Mouse (Mus musculus) liver, embryonic 15.5 days (tissue): ENCODE data around the gene Slc9a8. TPM values are rescaled to one million over a fixed set of nuclear protein-coding genes. Genes with fewer than 3 reads are reported as not detected.
A peak's percentile ranks its signal among the peaks of the same experiment; 100 is the strongest.

Experiments
- ATAC-seq: fragments of 200-750 bp; cut with Nextera tagmentation; 2 replicates; pipeline ENCODE4 v1.8.0; 2017; ENCODE audit warnings: moderate number of reproducible peaks, mild to moderate bottlenecking, moderate library complexity; ENCODE audit not compliant: insufficient read depth
- H3K27ac ChIP-seq: fragments of 300-500 bp; sonication (generic); replicated peaks from 2 replicates; pipeline ENCODE4 v1.5.1; 2015; ENCODE audit warnings: mild to moderate bottlenecking, inconsistent platforms
- H3K27me3 ChIP-seq: fragments of 300-500 bp; sonication (generic); 2 replicates; pipeline ENCODE4 v1.6.1; 2015; ENCODE audit warnings: mild to moderate bottlenecking, inconsistent platforms
- H3K36me3 ChIP-seq: fragments of 300-500 bp; sonication (generic); replicated peaks from 2 replicates; pipeline ENCODE4 v1.6.1; 2015; ENCODE audit warnings: moderate library complexity, mild to moderate bottlenecking, inconsistent platforms
- H3K4me1 ChIP-seq: fragments of 300-500 bp; sonication (generic); replicated peaks from 2 replicates; pipeline ENCODE4 v1.6.1; 2015; ENCODE audit warnings: inconsistent platforms
- H3K4me2 ChIP-seq: fragments of 300-500 bp; sonication (generic); 2 replicates; pipeline ENCODE4 v1.6.1; 2015; ENCODE audit warnings: moderate library complexity, mild to moderate bottlenecking, inconsistent platforms
- H3K4me3 ChIP-seq: fragments of 300-500 bp; sonication (generic); replicated peaks from 2 replicates; pipeline ENCODE4 v1.5.1; 2015; ENCODE audit warnings: mild to moderate bottlenecking, inconsistent platforms
- H3K9ac ChIP-seq: fragments of 300-500 bp; sonication (generic); 2 replicates; pipeline ENCODE4 v1.6.1; 2015; ENCODE audit warnings: moderate library complexity, mild to moderate bottlenecking, inconsistent platforms
- H3K9me3 ChIP-seq: fragments of 300-500 bp; sonication (generic); replicated peaks from 2 replicates; pipeline ENCODE4 v1.6.1; 2016; ENCODE audit warnings: inconsistent platforms
- whole genome bisulfite sequencing: fragments of 180-500 bp; shearing (Covaris S2); methylation state at CpG from one replicate; pipeline ENCODE4 v1.1.7; 2015; ENCODE audit warnings: mixed read lengths; ENCODE audit not compliant: insufficient replicate concordance; 5-methylcytosine and 5-hydroxymethylcytosine counted together
- polyA plus RNA-seq: library from polyadenylated mRNA; unstranded; fragments of >200 nt; fragmentation: Nextera tagmentation; extraction: Ambion mirVana; gene quantifications from 2 replicates; pipeline ENCODE4 v1.2.1, GENCODE M21; 2015

Slc9a8 gene
- polyA plus RNA-seq, 1 experiment from 2014 or later, result 12.7 TPM

DNA sequence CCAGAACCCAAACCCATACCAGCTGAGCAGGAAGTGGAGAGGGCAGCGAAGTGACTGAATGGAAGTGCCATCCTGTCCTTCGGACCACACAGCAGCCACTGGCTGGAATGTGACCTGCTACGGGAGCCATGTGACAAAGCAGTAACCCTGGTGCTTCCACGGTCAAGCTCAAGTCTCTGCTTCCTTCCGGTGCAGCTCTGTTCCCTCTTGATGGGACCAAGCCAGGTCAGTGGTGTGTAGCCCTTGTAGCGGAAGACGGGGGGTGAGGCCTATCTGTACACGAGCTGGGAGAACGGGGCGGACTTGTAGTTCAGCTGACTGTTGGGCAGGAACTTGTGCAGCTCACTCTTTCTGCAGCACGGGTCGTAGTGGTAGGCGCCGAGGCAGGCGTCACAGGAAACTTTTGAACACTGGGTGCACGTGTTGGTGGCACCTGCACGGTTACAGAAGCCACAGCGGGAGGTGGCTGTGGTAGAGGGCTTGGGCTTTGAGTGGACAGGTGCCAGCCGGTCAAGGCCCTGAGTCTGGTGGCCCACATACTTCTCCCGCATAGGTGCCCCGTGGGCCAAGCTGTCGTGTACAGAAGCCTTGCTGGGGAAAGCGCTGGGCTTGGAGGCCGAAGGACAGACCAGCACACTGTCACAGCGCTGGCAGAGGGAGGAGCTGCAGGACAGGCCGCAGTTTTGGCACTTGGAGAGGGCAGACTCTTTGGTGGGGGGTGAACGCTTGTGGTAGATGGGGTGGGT lies 61.7 kb downstream of the Slc9a8 start:
- Histone ChIP-seq H3K27me3 (no peaks in the 10 kb centered on the region), H3K36me3 (peaks cover 31% of the 10 kb centered on the region), H3K4me2 (no peak overlapping the region), H3K27ac (no peak overlapping the region), H3K4me1 (peaks cover 14% of the 10 kb centered on the region; the same call in 1 of the 2 replicates), H3K9me3 (no peaks in the 10 kb centered on the region), H3K9ac (no peak overlapping the region), H3K4me3 (no peak overlapping the region)
- WGBS, result 81% methylated on average over 27 of the region's 27 CpGs
- ATAC-seq, result 0 out of 2 replicates have a peak, but pooled peaks have one; percentile 8

DNA sequence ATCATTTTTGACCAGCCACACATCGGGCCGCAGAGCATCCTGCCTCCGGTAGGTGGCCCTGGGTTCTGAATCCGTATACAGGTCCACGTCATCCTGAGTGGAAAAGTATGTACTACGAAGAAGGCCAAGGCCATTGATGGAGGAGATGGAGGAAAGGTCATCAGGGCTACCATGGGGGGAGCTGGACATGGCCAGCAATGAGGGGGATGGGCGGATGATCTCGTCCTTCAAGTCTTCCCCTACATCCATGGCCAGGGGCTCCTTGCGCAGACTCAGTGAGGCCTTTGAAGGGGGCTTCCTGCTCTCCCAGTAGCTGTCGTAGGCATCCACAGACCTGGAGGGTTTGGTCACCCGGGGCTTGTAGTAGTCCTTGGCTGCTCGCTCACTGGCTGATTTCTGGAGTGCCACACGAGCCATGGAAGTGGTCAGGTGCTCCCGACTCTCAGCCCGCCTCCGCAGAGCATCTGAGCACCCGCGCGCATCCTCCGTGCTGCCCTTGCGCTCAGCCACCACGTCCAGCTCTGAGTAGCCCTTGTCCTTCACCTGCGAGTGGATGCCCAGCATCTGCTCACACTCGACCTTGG lies 62.4 kb downstream of the Slc9a8 start:
- H3K4me1 ChIP-seq, result peaks cover 18% of the 10 kb centered on the region; the same call in 1 of the 2 replicates

DNA sequence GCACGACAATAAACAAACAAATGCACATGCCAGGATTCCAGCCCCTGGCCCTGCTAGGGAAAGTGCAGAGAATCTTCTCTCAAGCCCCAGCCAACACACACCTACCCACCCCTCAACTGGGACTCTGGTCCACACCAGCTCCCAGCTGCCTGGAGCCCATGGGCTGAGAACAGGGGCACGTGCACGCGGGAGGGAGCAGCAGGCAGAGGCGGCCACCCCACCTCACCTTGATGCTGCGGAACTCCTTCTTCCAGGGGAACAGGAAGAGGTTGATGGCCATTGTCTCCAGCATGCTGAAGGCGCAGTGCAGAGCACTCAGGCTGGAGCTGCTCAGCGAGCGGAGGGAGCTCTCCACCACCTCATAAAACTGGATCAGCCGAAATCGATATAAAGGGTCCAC lies 63.4 kb downstream of the Slc9a8 start:
- Histone ChIP-seq H3K36me3 (peaks cover 35% of the 10 kb centered on the region), H3K4me3 (no peak overlapping the region), H3K9ac (no peak overlapping the region), H3K27me3 (no peaks in the 10 kb centered on the region), H3K4me1 (peaks cover 18% of the 10 kb centered on the region; the same call in 1 of the 2 replicates), H3K4me2 (no peak overlapping the region), H3K9me3 (no peaks in the 10 kb centered on the region), H3K27ac (no peak overlapping the region)
- WGBS, result 86% methylated on average over 11 of the region's 11 CpGs
- no peak for ATAC-seq

More for the DNA sequence above, 62.4 kb downstream of the Slc9a8 start:
- no peak for ATAC-seq
- 89% methylated on average over 24 of the region's 24 CpGs for WGBS
- Histone ChIP-seq H3K27ac (no peak overlapping the region), H3K9me3 (no peaks in the 10 kb centered on the region), H3K36me3 (peaks cover 35% of the 10 kb centered on the region), H3K27me3 (no peaks in the 10 kb centered on the region), H3K4me2 (no peak overlapping the region), H3K9ac (no peak overlapping the region), H3K4me3 (no peak overlapping the region)

DNA sequence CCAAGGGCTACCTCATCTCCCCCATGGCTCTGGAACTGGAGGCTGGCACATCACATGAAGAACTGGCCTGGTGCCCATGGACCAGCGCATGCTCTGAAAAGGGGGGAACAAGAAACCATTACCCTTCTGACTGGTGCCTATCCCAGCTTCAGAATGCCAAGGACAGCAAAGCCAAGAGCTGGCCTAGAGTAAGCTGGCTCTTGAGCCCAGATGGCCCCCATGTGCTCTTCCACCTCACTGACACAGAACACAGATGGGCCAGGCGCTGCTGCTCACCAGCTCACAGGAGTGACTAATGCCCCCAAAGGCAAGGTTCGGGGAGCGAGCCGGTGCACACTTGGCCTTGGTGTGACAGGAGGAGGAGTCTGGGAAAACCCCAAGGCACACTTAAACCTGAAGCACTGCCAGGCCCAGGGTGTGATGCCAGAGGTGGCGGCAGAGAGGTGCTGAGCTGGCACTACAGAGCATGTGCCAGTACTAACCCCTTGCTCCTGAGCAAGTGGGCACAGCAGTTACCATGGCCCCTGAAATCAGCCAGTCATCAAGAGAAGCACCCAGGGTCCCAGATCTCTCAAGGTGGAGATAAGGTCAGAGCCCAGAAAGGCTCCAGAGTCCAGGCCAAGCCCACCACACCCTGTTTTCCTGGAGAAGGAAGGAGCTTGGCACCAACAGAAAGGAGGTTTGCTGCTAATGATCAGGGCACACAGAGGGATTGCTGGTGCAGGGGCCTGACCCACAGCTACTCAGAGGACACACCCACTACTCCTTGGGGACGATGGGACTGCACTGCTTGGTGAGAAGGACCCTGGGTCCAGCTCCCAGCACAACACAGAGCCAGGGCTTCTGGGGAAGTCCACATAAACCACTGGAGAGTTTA lies 64.2 kb downstream of the Slc9a8 start:
- H3K4me1 ChIP-seq, result peaks cover 23% of the 10 kb centered on the region
- H3K36me3 ChIP-seq, result peaks cover 35% of the 10 kb centered on the region
- no peak overlapping the region for H3K27ac ChIP-seq
- no peaks in the 10 kb centered on the region for H3K9me3 ChIP-seq
- no peak overlapping the region for H3K4me3 ChIP-seq
- no peak overlapping the region for H3K9ac ChIP-seq
- no peak for ATAC-seq
- H3K4me2 ChIP-seq, result no peak overlapping the region
- no peaks in the 10 kb centered on the region for H3K27me3 ChIP-seq
- 80% methylated on average over 7 of the region's 7 CpGs for WGBS

DNA sequence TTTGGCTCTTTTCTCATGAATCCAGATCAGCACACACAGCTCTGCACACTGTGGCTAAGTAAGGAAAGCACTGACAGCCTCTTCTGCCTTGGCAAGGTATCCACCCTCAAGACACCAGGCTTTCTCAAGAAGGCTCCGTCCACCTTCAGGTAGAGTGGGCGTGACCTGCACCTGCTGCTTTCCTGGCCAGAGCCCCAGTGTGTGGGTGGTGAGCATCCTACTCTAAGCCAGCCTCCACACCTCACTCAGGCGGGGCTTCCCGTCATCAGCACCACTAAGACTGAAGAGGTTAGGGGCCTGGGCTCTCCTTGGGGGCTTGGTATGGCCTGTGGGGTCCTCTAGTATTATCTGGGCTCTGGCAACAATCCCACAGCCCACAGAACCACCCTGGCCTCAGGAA lies 65.1 kb downstream of the Slc9a8 start:
- H3K4me3 ChIP-seq, result no peak overlapping the region
- no peak overlapping the region for H3K9ac ChIP-seq
- H3K9me3 ChIP-seq, result no peaks in the 10 kb centered on the region
- no peak overlapping the region for H3K27ac ChIP-seq
- WGBS, result 76% methylated on average over 4 of the region's 4 CpGs
- no peak overlapping the region for H3K4me2 ChIP-seq
- no peak for ATAC-seq
- H3K36me3 ChIP-seq, result peaks cover 35% of the 10 kb centered on the region
- H3K4me1 ChIP-seq, result peaks cover 31% of the 10 kb centered on the region
- no peaks in the 10 kb centered on the region for H3K27me3 ChIP-seq

DNA sequence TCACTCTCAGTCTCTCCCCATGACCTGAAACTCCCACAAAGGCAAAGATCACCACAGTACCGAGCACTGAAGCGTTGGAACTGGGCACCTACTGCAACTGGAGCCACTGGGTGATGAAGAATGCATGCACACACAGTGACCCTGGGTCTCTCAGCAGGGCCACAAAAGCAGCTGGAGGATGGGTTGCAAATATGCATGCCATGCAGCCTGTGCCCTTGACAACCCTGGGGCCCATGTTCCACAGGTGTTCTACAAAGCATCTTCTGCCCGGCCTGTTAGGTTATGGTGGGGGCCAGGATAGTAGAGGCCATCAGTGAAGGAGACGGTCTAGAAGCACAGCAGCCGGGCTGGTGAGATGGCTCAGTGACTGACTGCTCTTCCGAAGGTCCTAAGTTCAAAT lies 66.0 kb downstream of the Slc9a8 start:
- no peak overlapping the region for H3K9ac ChIP-seq
- no peak overlapping the region for H3K4me2 ChIP-seq
- H3K4me1 ChIP-seq, result peaks cover 37% of the 10 kb centered on the region
- peaks cover 31% of the 10 kb centered on the region for H3K36me3 ChIP-seq
- no peaks in the 10 kb centered on the region for H3K27me3 ChIP-seq
- no peak for ATAC-seq
- no peak overlapping the region for H3K4me3 ChIP-seq
- 85% methylated on average over 6 of the region's 6 CpGs for WGBS
- H3K27ac ChIP-seq, result no peak overlapping the region
- H3K9me3 ChIP-seq, result no peaks in the 10 kb centered on the region

DNA sequence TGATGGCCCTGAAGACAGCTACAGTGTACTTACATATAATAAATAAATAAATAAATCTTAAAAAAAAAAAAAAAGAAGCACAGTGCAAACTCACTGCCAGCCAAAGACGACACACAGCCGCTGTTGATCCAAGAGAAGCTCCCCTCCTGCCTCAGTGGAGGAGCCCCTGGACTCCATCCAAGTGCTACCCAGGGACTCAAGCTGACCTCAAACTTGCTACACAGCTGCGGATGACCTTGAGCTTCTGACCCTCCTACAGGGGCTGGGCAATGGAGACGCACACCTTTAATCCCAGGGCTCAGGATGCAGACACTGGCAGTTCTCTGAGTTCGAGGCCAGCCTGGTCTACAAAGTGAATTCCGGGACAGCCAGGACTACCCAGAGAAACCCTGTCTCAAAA lies 66.5 kb downstream of the Slc9a8 start:
- Histone ChIP-seq H3K4me2 (no peak overlapping the region), H3K9ac (no peak overlapping the region), H3K36me3 (peaks cover 26% of the 10 kb centered on the region), H3K4me1 (peaks cover 37% of the 10 kb centered on the region), H3K27ac (no peak overlapping the region), H3K27me3 (no peaks in the 10 kb centered on the region), H3K9me3 (no peaks in the 10 kb centered on the region), H3K4me3 (no peak overlapping the region)
- 82% methylated on average over 6 of the region's 6 CpGs for WGBS
- no peak for ATAC-seq

DNA sequence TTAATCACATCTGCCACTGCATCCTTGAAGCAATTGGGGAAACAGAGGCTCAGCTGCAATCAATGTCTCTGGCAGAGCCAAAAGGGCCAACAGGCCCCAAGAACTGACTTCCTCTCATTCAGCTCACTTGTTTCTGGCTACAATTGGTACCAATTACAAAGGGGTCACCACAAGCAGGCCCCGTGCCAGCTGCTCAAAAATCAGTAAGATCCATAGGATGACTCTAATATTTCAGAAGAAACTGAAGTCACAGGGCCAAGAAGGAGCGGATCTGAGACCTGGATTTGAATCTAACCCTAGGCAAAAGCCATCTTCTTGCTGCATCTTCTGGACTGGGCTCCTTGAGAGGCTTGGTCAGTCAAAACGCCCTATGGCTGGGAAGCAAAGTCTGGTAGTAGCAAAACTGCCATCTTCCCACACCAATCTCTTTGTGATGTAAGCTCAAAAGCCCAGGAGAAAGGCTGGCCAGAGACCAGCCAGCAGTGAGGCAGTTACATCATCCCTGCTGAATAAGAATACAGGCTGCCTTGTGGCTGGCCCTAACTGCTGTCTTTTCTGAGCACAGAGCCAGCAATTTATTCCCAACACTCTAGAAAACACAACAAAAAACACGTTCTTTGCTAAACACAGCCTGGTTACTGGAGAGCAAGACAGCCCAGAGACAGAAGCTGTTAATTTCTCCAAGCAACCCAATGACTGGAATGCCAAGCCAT lies 69.5 kb downstream of the Slc9a8 start:
- peaks cover 47% of the 10 kb centered on the region for H3K4me1 ChIP-seq
- no peaks in the 10 kb centered on the region for H3K27me3 ChIP-seq
- peak overlapping the region; percentile 100 for H3K4me3 ChIP-seq
- no peak for ATAC-seq
- H3K9ac ChIP-seq, result peak overlapping the region; percentile 94
- no peak overlapping the region for H3K27ac ChIP-seq
- H3K36me3 ChIP-seq, result peaks cover 4% of the 10 kb centered on the region
- peak overlapping the region; percentile 88 for H3K4me2 ChIP-seq
- no peaks in the 10 kb centered on the region for H3K9me3 ChIP-seq
- whole genome bisulfite sequencing, result 65% methylated on average over 4 of the region's 4 CpGs

DNA sequence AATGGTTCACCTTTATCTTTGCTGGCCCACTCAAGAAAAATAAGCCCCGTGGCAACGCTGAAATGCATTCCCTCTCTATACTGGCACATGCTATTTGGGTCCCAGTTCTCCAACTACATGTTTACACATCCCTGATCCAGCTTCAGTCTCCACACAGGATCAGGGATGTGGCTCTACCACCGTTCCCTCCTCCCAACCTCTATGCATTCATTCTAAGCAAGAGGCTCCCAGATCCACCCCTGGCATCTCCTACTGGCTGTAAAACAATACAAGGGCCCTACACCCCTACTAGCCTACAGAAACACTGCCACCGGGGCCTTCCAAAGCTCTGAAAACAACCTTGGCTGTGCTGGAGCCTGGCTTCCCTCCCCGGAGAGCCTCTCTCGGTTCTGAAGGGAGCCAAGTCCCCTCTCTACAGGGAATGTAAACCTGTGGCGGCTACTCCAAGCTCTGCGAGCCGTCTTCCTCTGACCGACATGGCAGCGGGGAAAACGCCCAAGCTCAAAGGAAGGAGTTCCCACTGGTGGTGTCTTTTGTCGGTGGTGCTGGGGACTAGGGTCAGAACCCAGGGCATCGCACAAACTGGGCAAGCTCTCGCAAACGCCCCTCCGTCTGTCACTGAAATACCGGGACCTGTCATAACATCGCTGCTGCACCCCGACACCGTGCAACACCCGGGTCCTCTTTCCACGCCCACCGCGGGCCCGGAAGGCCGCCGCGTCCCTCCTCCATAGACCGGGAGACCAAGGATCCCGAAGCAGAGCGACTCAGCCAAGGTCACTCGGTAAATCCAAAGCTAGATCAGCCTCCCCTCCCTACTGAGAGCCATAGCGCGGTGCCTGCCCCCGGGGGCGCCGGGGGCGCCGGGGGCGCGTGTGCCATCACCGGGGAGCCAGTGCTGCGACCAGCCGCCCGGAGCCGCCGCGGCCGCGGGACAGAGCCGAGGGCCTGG lies 70.5 kb downstream of the Slc9a8 start, which contains the start of gene Rnf114:
Rnf114 (plus strand) TSS at position 889 of the 952 bp plus-strand sequence.
- Histone ChIP-seq H3K4me1 (peaks cover 40% of the 10 kb centered on the region), H3K4me2 (peak within 1 kb of the TSS; percentile 88), H3K9ac (peak within 1 kb of the TSS; percentile 94), H3K27ac (peak within 1 kb of the TSS; percentile 95), H3K27me3 (no peaks in the 10 kb centered on the region), H3K36me3 (peaks cover 4% of the 10 kb centered on the region; the same call in 1 of the 2 replicates), H3K4me3 (peak within 1 kb of the TSS; percentile 100), H3K9me3 (no peaks in the 10 kb centered on the region)
- peak; percentile 77 for ATAC-seq
- 2% methylated on average over 52 of the region's 52 CpGs for WGBS
